Mouse (Mus musculus) limb, embryonic 15.5 days (tissue): ENCODE data around the gene Aktip. TPM values are rescaled to one million over a fixed set of nuclear protein-coding genes. Genes with fewer than 3 reads are reported as not detected.

Experiments used
- ATAC-seq: fragments of 200-750 bp; cut with Nextera tagmentation; 2 replicates; pipeline ENCODE4 v1.8.0; 2017; ENCODE audit warnings: low read depth, moderate TSS enrichment; ENCODE audit not compliant: insufficient number of reproducible peaks, low FRiP score, low TSS enrichment
- H3K27ac ChIP-seq: fragments of 300-500 bp; sonication (generic); 2 replicates; pipeline ENCODE4 v1.5.1; 2015; ENCODE audit warnings: moderate library complexity, mild to moderate bottlenecking, inconsistent platforms
- H3K27me3 ChIP-seq: fragments of 300-500 bp; sonication (generic); 2 replicates; pipeline ENCODE4 v1.6.1; 2015; ENCODE audit warnings: inconsistent platforms
- H3K36me3 ChIP-seq: fragments of 300-500 bp; sonication (generic); 2 replicates; pipeline ENCODE4 v1.6.1; 2015; ENCODE audit warnings: inconsistent platforms
- H3K4me1 ChIP-seq: fragments of 300-500 bp; sonication (generic); 2 replicates; pipeline ENCODE4 v1.6.1; 2015; ENCODE audit warnings: inconsistent platforms
- H3K4me2 ChIP-seq: fragments of 300-500 bp; sonication (generic); 2 replicates; pipeline ENCODE4 v1.6.1; 2015; ENCODE audit warnings: mild to moderate bottlenecking, inconsistent platforms
- H3K4me3 ChIP-seq: fragments of 300-500 bp; sonication (generic); 2 replicates; pipeline ENCODE4 v1.5.1; 2015; ENCODE audit warnings: mild to moderate bottlenecking, inconsistent platforms
- H3K9ac ChIP-seq: fragments of 300-500 bp; sonication (generic); 2 replicates; pipeline ENCODE4 v1.6.1; 2015; ENCODE audit warnings: inconsistent platforms
- H3K9me3 ChIP-seq: fragments of 300-500 bp; sonication (generic); 2 replicates; pipeline ENCODE4 v1.6.1; 2016; ENCODE audit warnings: inconsistent platforms
- WGBS: fragments of 180-500 bp; shearing (Covaris S2); methylation state at CpG from one replicate; pipeline ENCODE4 v1.1.7; 2015; 5-methylcytosine and 5-hydroxymethylcytosine counted together
- polyA plus RNA-seq: library from polyadenylated mRNA; unstranded; fragments of >200 nt; fragmentation: Nextera tagmentation; extraction: Ambion mirVana; gene quantifications from 2 replicates; pipeline ENCODE4 v1.2.1, GENCODE M21; 2015

The Aktip gene
- polyA plus RNA-seq, 1 experiment from 2014 or later, result 63.6 TPM

- Histone ChIP-seq H3K9me3 (no peaks in the 10 kb centered on the region), H3K4me3 (no peak overlapping the region), H3K9ac (no peak overlapping the region), H3K27me3 (no peaks in the 10 kb centered on the region), H3K27ac (no peak overlapping the region), H3K4me2 (no peak overlapping the region), H3K36me3 (peaks cover 83% of the 10 kb centered on the region), H3K4me1 (no peaks in the 10 kb centered on the region)
- no peak for ATAC-seq
- 87% methylated on average over 5 of the region's 5 CpGs for WGBS
Measured at GRCm38 (mm10) chr8:91124315-91124714, 75.5 kb downstream of the Aktip start.

- Histone ChIP-seq H3K4me2 (no peak overlapping the region), H3K4me1 (no peaks in the 10 kb centered on the region), H3K4me3 (no peak overlapping the region), H3K36me3 (peaks cover 88% of the 10 kb centered on the region), H3K9me3 (no peaks in the 10 kb centered on the region), H3K27me3 (no peaks in the 10 kb centered on the region), H3K9ac (no peak overlapping the region), H3K27ac (no peak overlapping the region)
- 76% methylated on average over 3 of the region's 3 CpGs for WGBS
- ATAC-seq, result no peak
Measured at GRCm38 (mm10) chr8:91118131-91118530, 81.6 kb downstream of the Aktip start.

- H3K27me3 ChIP-seq, result no peaks in the 10 kb centered on the region
- H3K27ac ChIP-seq, result no peak overlapping the region
- peaks cover 86% of the 10 kb centered on the region for H3K36me3 ChIP-seq
- WGBS, result 92% methylated on average over 4 of the region's 4 CpGs
- H3K9me3 ChIP-seq, result no peaks in the 10 kb centered on the region
- no peaks in the 10 kb centered on the region for H3K4me1 ChIP-seq
- no peak overlapping the region for H3K9ac ChIP-seq
- no peak overlapping the region for H3K4me3 ChIP-seq
- H3K4me2 ChIP-seq, result no peak overlapping the region
- no peak for ATAC-seq
Measured at GRCm38 (mm10) chr8:91117537-91117936, 82.2 kb downstream of the Aktip start.

GRCm38 (mm10) chr8:91114910-91115309, 84.9 kb downstream of the Aktip start:
- Histone ChIP-seq H3K4me1 (no peaks in the 10 kb centered on the region), H3K9me3 (no peaks in the 10 kb centered on the region), H3K27ac (no peak overlapping the region), H3K36me3 (peaks cover 68% of the 10 kb centered on the region), H3K4me2 (no peak overlapping the region), H3K27me3 (no peaks in the 10 kb centered on the region), H3K4me3 (no peak overlapping the region), H3K9ac (no peak overlapping the region)
- ATAC-seq, result no peak
- WGBS, result 74% methylated on average over 11 of the region's 11 CpGs

- Histone ChIP-seq H3K27me3 (no peaks in the 10 kb centered on the region), H3K27ac (no peak overlapping the region), H3K9me3 (no peaks in the 10 kb centered on the region), H3K4me3 (no peak overlapping the region), H3K36me3 (peaks cover 66% of the 10 kb centered on the region), H3K4me1 (no peaks in the 10 kb centered on the region), H3K4me2 (no peak overlapping the region), H3K9ac (no peak overlapping the region)
- WGBS, result 89% methylated on average over 5 of the region's 5 CpGs
- ATAC-seq, result no peak
Measured at GRCm38 (mm10) chr8:91114428-91114827, 85.3 kb downstream of the Aktip start.

GRCm38 (mm10) chr8:91111868-91112477, 87.8 kb downstream of the Aktip start:
- Histone ChIP-seq H3K4me1 (no peaks in the 10 kb centered on the region), H3K9ac (no peak overlapping the region), H3K4me3 (no peak overlapping the region), H3K27ac (no peak overlapping the region), H3K36me3 (peaks cover 52% of the 10 kb centered on the region), H3K9me3 (no peaks in the 10 kb centered on the region), H3K27me3 (no peaks in the 10 kb centered on the region), H3K4me2 (no peak overlapping the region)
- WGBS, result 85% methylated on average over 5 of the region's 5 CpGs
- no peak for ATAC-seq

GRCm38 (mm10) chr8:91106271-91106670, 93.5 kb downstream of the Aktip start:
- ATAC-seq, result no peak

GRCm38 (mm10) chr8:91098106-91098505, 101.7 kb downstream of the Aktip start:
- WGBS, result 92% methylated on average over 6 of the region's 6 CpGs
- H3K27me3 ChIP-seq, result no peaks in the 10 kb centered on the region
- H3K27ac ChIP-seq, result no peak overlapping the region
- no peaks in the 10 kb centered on the region for H3K9me3 ChIP-seq
- H3K4me1 ChIP-seq, result no peaks in the 10 kb centered on the region
- no peak for ATAC-seq
- H3K4me3 ChIP-seq, result no peak overlapping the region
- H3K9ac ChIP-seq, result no peak overlapping the region
- H3K36me3 ChIP-seq, result peaks cover 43% of the 10 kb centered on the region
- no peak overlapping the region for H3K4me2 ChIP-seq

More at GRCm38 (mm10) chr8:91106271-91106670, 93.5 kb downstream of the Aktip start:
- no peak overlapping the region for H3K4me2 ChIP-seq
- no peaks in the 10 kb centered on the region for H3K27me3 ChIP-seq
- H3K4me3 ChIP-seq, result no peak overlapping the region
- peaks cover 38% of the 10 kb centered on the region for H3K36me3 ChIP-seq
- H3K9me3 ChIP-seq, result no peaks in the 10 kb centered on the region
- H3K4me1 ChIP-seq, result no peaks in the 10 kb centered on the region
- WGBS, result 91% methylated on average over 12 of the region's 12 CpGs
- H3K9ac ChIP-seq, result no peak overlapping the region
- H3K27ac ChIP-seq, result no peak overlapping the region

- peaks cover 49% of the 10 kb centered on the region for H3K36me3 ChIP-seq
- 88% methylated on average over 5 of the region's 5 CpGs for WGBS
- H3K27ac ChIP-seq, result no peak overlapping the region
- H3K9me3 ChIP-seq, result no peaks in the 10 kb centered on the region
- H3K4me2 ChIP-seq, result no peak overlapping the region
- no peak for ATAC-seq
- H3K27me3 ChIP-seq, result no peaks in the 10 kb centered on the region
- H3K4me3 ChIP-seq, result no peak overlapping the region
- no peak overlapping the region for H3K9ac ChIP-seq
- no peaks in the 10 kb centered on the region for H3K4me1 ChIP-seq
Measured at GRCm38 (mm10) chr8:91094135-91094534, 105.6 kb downstream of the Aktip start.

- no peak overlapping the region for H3K27ac ChIP-seq
- H3K4me1 ChIP-seq, result no peaks in the 10 kb centered on the region
- 88% methylated on average over 2 of the region's 2 CpGs for WGBS
- no peaks in the 10 kb centered on the region for H3K27me3 ChIP-seq
- H3K36me3 ChIP-seq, result peaks cover 50% of the 10 kb centered on the region
- no peak overlapping the region for H3K9ac ChIP-seq
- no peak for ATAC-seq
- no peaks in the 10 kb centered on the region for H3K9me3 ChIP-seq
- H3K4me3 ChIP-seq, result no peak overlapping the region
- H3K4me2 ChIP-seq, result no peak overlapping the region
Measured at GRCm38 (mm10) chr8:91089601-91090000, 110.2 kb downstream of the Aktip start.

- H3K9me3 ChIP-seq, result no peaks in the 10 kb centered on the region
- H3K4me2 ChIP-seq, result no peak overlapping the region
- peaks cover 54% of the 10 kb centered on the region for H3K36me3 ChIP-seq
- ATAC-seq, result no peak
- no peak overlapping the region for H3K4me3 ChIP-seq
- 87% methylated on average over 7 of the region's 7 CpGs for WGBS
- no peaks in the 10 kb centered on the region for H3K27me3 ChIP-seq
- no peak overlapping the region for H3K9ac ChIP-seq
- H3K27ac ChIP-seq, result no peak overlapping the region
- H3K4me1 ChIP-seq, result no peaks in the 10 kb centered on the region
Measured at GRCm38 (mm10) chr8:91088452-91088851, 111.3 kb downstream of the Aktip start.

GRCm38 (mm10) chr8:91082428-91082827, 117.3 kb downstream of the Aktip start:
- Histone ChIP-seq H3K4me1 (no peaks in the 10 kb centered on the region), H3K27me3 (no peaks in the 10 kb centered on the region), H3K27ac (no peak overlapping the region), H3K9ac (no peak overlapping the region), H3K36me3 (peaks cover 55% of the 10 kb centered on the region), H3K4me3 (no peak overlapping the region), H3K4me2 (no peak overlapping the region), H3K9me3 (no peaks in the 10 kb centered on the region)
- ATAC-seq, result no peak
- WGBS, result 89% methylated on average over 12 of the region's 12 CpGs

- no peak overlapping the region for H3K4me2 ChIP-seq
- peaks cover 60% of the 10 kb centered on the region for H3K36me3 ChIP-seq
- no peaks in the 10 kb centered on the region for H3K4me1 ChIP-seq
- H3K9me3 ChIP-seq, result no peaks in the 10 kb centered on the region
- no peak overlapping the region for H3K4me3 ChIP-seq
- H3K9ac ChIP-seq, result no peak overlapping the region
- H3K27me3 ChIP-seq, result no peaks in the 10 kb centered on the region
- ATAC-seq, result no peak
- no peak overlapping the region for H3K27ac ChIP-seq
- 78% methylated on average over 7 of the region's 7 CpGs for WGBS
Measured at GRCm38 (mm10) chr8:91081911-91082310, 117.9 kb downstream of the Aktip start.
